Mouse (Mus musculus) ovary, postnatal 36 days (tissue): ENCODE data around the gene Flii.

ENCODE experiments used
- DNase-seq: peaks from one replicate; pipeline ENCODE4 v3.0.0; 2022; ENCODE audit warnings: low spot score, mixed read lengths

Flii gene

GRCm38 (mm10) chr11:60726601-60727391 is at the start of gene Flii:
TSS of gene Flii (minus strand) at chr11:60727263.
- peak; percentile 87 for DNase-seq

- no peak for DNase-seq
These were observed 49.2 kb upstream of the Flii start for GRCm38 (mm10) chr11:60776107-60776828.

GRCm38 (mm10) chr11:60775578-60775977 is 48.5 kb upstream of the Flii start:
- DNase-seq, result no peak

GRCm38 (mm10) chr11:60774841-60775240 is 47.8 kb upstream of the Flii start:
- DNase-seq, result no peak

GRCm38 (mm10) chr11:60774158-60774689 is 47.2 kb upstream of the Flii start:
- no peak for DNase-seq

GRCm38 (mm10) chr11:60772161-60772560 is 45.1 kb upstream of the Flii start:
- DNase-seq, result no peak

- DNase-seq, result no peak
These were observed 43.7 kb upstream of the Flii start for GRCm38 (mm10) chr11:60770776-60771175.

GRCm38 (mm10) chr11:60769322-60769721 is 42.3 kb upstream of the Flii start:
- no peak for DNase-seq

GRCm38 (mm10) chr11:60766969-60767368 is 39.9 kb upstream of the Flii start:
- DNase-seq, result no peak

GRCm38 (mm10) chr11:60761681-60762080 is 34.6 kb upstream of the Flii start:
- DNase-seq, result no peak

- DNase-seq, result no peak
These were observed 28.5 kb upstream of the Flii start for GRCm38 (mm10) chr11:60755570-60755969.

- DNase-seq, result no peak
These were observed 13.3 kb upstream of the Flii start for GRCm38 (mm10) chr11:60740321-60740720.

- DNase-seq, result no peak
These were observed 10.4 kb upstream of the Flii start for GRCm38 (mm10) chr11:60737450-60737849.

- no peak for DNase-seq
These were observed 9.4 kb upstream of the Flii start for GRCm38 (mm10) chr11:60736491-60736890.

- DNase-seq, result no peak
These were observed 8.1 kb upstream of the Flii start for GRCm38 (mm10) chr11:60735191-60735590.

GRCm38 (mm10) chr11:60734206-60734605 is 7.1 kb upstream of the Flii start:
- no peak for DNase-seq

GRCm38 (mm10) chr11:60731251-60731650 is 4.2 kb upstream of the Flii start:
- DNase-seq, result no peak

GRCm38 (mm10) chr11:60730169-60730568 is 3.1 kb upstream of the Flii start:
- no peak for DNase-seq

- peak; percentile 23 for DNase-seq
These were observed 2.2 kb upstream of the Flii start for GRCm38 (mm10) chr11:60729217-60729641.

- DNase-seq, result peak; percentile 91
These were observed 1.2 kb upstream of the Flii start, which contains the start of gene Mief2 for GRCm38 (mm10) chr11:60728260-60728761. TSS of gene Mief2 (plus strand) at chr11:60728398.

GRCm38 (mm10) chr11:60727392-60728140 is 503 bp upstream of the Flii start:
- no peak for DNase-seq

- no peak for DNase-seq
These were observed 7.8 kb downstream of the Flii start for GRCm38 (mm10) chr11:60719263-60719662.
